Mouse (Mus musculus) embryonic facial prominence, embryonic 15.5 days (tissue): ENCODE data around the gene Mup5. TPM values are rescaled to one million over a fixed set of nuclear protein-coding genes. Genes with fewer than 3 reads are reported as not detected.
"Not testable (repeated sequence)": the region's sequence is repeated elsewhere in the genome, so short reads cannot be mapped to it uniquely, and the experiment has no call there.

Experiments used
- ATAC-seq: fragments of 200-750 bp; cut with Nextera tagmentation; 2 replicates; pipeline ENCODE4 v1.8.0; 2017; ENCODE audit warnings: low read depth, moderate TSS enrichment; ENCODE audit not compliant: insufficient number of reproducible peaks, low FRiP score, low TSS enrichment
- H3K27ac ChIP-seq: fragments of 300-500 bp; sonication (generic); replicated peaks from 2 replicates; pipeline ENCODE4 v1.5.1; 2015; ENCODE audit warnings: mild to moderate bottlenecking, inconsistent platforms
- H3K27me3 ChIP-seq: fragments of 300-500 bp; sonication (generic); 2 replicates; pipeline ENCODE4 v1.6.1; 2015; ENCODE audit warnings: inconsistent platforms
- H3K36me3 ChIP-seq: fragments of 300-500 bp; sonication (generic); 2 replicates; pipeline ENCODE4 v1.6.1; 2015; ENCODE audit warnings: mild to moderate bottlenecking, inconsistent platforms
- H3K4me1 ChIP-seq: fragments of 300-500 bp; sonication (generic); 2 replicates; pipeline ENCODE4 v1.6.1; 2015; ENCODE audit warnings: inconsistent platforms
- H3K4me2 ChIP-seq: fragments of 300-500 bp; sonication (generic); replicated peaks from 2 replicates; pipeline ENCODE4 v1.6.1; 2015; ENCODE audit warnings: mild to moderate bottlenecking, inconsistent platforms
- H3K4me3 ChIP-seq: fragments of 300-500 bp; sonication (generic); replicated peaks from 2 replicates; pipeline ENCODE4 v1.5.1; 2015; ENCODE audit warnings: mild to moderate bottlenecking, inconsistent platforms
- H3K9ac ChIP-seq: fragments of 300-500 bp; sonication (generic); 2 replicates; pipeline ENCODE4 v1.6.1; 2015; ENCODE audit warnings: inconsistent platforms
- H3K9me3 ChIP-seq: fragments of 300-500 bp; sonication (generic); replicated peaks from 2 replicates; pipeline ENCODE4 v1.6.1; 2016; ENCODE audit warnings: inconsistent platforms
- WGBS: fragments of 180-500 bp; shearing (Covaris S2); methylation state at CpG from one replicate; pipeline ENCODE4 v1.1.7; 2015; 5-methylcytosine and 5-hydroxymethylcytosine counted together
- polyA plus RNA-seq: library from polyadenylated mRNA; unstranded; fragments of >200 nt; fragmentation: Nextera tagmentation; extraction: Ambion mirVana; gene quantifications from 2 replicates; pipeline ENCODE4 v1.2.1, GENCODE M21; 2015

The Mup5 gene
- polyA plus RNA-seq: 0.30 and 0.41 TPM in 2 replicates

DNA sequence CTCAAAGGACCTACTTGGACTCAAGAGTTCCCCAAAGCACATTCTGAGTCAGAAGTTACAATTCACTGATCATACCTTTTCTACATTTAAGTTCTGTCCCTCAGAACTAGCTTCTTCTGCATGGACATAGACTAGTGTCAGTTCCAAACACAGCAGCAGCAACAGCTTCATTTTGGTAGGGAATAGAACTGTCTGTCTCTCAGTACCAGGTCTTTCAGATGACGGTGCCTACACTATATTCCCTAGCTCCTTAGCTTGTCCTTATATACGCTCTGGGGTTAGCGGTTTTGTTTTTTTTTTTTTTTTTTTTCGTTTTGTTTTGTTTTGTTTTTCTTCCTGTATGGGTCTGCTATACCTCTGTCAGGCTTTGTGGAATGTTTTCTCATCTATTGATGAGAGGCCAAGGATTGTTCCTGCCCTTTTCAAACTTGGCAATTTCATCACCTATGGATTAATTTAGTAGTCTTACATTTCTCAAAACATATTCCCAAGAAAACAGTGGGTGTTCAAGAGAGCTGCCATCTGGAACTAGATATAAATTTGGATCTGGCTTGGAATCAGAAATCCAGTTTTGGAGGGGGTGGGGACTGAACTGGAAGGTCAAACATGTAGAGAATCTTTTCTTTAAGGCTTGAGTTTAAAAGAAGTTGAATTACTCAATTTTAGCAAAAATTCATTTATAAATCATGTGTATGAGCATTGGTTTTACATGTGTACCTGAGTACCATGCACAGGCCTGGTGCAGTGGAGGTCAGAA is at the start of gene Mup5:
Mup5 (minus strand) TSS at position 282 of the 757 bp plus-strand sequence.
- H3K4me1 ChIP-seq: no peaks in the 10 kb centered on the region
- ATAC-seq: no peak
- H3K9me3 ChIP-seq: no peaks in the 10 kb centered on the region
- H3K4me2 ChIP-seq: no peak within 1 kb of the TSS
- no peak within 1 kb of the TSS for H3K9ac ChIP-seq
- H3K27ac ChIP-seq: no peak within 1 kb of the TSS
- no peaks in the 10 kb centered on the region for H3K27me3 ChIP-seq
- 63% methylated on average over 4 of the region's 4 CpGs for WGBS
- no peak within 1 kb of the TSS for H3K4me3 ChIP-seq
- no peaks in the 10 kb centered on the region for H3K36me3 ChIP-seq

DNA sequence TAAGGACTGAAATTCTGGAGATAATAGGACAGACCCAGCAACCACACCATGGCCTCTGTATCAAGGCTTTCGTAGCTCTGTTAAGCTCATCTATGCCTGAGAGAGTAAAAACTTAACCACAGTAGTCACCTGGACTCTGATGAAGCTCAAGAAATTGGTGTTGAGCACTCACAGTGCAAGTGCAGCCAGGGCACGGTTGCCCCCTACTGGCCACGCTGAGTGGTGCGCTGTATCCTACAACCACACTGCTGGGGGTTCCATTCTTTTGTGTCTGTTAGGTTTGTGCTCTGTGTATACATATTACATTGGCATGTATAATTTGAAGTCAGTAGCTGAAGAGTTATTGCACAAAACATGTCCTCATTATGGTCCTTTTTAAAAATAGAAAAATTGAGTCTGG is 23.1 kb upstream of the Mup5 start:
- no peak overlapping the region for H3K9ac ChIP-seq
- ATAC-seq: no peak
- no peaks in the 10 kb centered on the region for H3K4me1 ChIP-seq
- H3K27me3 ChIP-seq: no peaks in the 10 kb centered on the region
- H3K9me3 ChIP-seq: 0 out of 2 replicates have a peak, but pooled peaks cover 3% of the 10 kb centered on the region
- 44% methylated on average over 4 of the region's 4 CpGs for WGBS
- H3K36me3 ChIP-seq: no peaks in the 10 kb centered on the region
- no peak overlapping the region for H3K4me3 ChIP-seq
- no peak overlapping the region for H3K4me2 ChIP-seq
- H3K27ac ChIP-seq: no peak overlapping the region

DNA sequence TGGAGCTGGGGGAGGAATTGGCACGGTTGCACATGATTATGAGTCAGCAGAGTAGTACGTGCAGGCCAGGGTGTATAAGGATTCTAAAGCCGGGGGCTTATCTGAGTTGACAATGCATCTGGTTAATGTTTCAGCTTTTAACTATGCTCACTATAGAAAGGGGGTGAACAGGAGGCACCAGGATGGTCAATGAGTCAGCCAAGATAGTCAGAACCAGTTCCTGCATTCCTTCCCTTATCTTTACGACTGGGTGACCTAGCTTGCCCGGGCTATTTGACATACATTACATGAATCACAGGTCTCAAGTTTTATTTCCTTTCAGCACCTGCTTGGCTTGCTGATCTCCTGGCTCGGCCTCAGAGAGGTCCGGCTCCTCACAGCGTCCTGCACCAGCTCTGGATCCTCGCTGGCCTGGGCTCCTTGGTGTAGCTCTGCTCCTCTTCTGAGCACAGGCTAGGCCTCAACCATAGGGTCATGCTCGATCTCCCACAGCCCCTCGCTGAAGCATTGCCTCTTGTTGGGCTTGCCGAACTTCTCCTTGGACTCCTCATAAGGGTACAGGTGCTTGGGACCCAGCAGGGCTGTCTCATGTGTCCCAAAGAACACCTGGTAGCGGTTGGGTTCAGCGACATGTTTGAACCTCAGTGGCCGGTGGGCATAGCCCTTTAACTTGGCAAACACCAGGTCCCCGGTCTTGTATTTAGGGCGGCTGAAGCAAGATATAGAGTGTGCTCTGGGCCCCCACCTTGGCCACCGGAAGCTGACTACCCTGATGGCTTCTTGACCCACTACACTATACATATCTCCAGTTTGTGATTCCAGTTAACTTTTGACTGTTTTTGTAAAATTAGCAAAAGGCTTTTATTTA is 21.0 kb upstream of the Mup5 start:
- 0 out of 2 replicates have a peak, but pooled peaks have one; percentile 31 for ATAC-seq
- no peak overlapping the region for H3K4me2 ChIP-seq
- H3K9me3 ChIP-seq: 0 out of 2 replicates have a peak, but pooled peaks cover 3% of the 10 kb centered on the region
- no peaks in the 10 kb centered on the region for H3K36me3 ChIP-seq
- no peak overlapping the region for H3K4me3 ChIP-seq
- no peak overlapping the region for H3K9ac ChIP-seq
- no peaks in the 10 kb centered on the region for H3K27me3 ChIP-seq
- H3K27ac ChIP-seq: no peak overlapping the region
- WGBS: 88% methylated on average over 18 of the region's 18 CpGs
- H3K4me1 ChIP-seq: no peaks in the 10 kb centered on the region

DNA sequence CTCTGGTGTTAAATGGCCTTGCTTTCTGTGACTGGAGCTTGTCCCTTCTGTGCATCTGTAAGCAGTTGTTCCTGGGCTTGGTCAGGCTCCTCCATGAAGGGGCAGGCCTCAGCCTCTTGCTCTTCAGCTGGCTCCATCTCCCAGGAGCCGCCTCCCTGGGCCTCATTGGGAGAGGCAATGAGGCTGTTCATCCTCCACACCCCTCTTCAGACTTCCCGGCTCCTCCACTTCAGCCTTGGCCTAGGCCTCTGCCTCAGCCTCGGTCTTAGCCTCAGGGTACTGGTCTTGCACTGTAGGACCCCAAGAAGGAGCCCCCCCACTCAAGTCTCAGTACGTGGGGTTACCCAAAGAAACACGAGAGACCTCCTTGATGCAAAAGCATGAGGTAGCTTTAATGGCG is 20.3 kb upstream of the Mup5 start:
- no peak overlapping the region for H3K9ac ChIP-seq
- ATAC-seq: no peak
- no peaks in the 10 kb centered on the region for H3K36me3 ChIP-seq
- H3K4me1 ChIP-seq: no peaks in the 10 kb centered on the region
- H3K9me3 ChIP-seq: 0 out of 2 replicates have a peak, but pooled peaks cover 3% of the 10 kb centered on the region
- 85% methylated on average over 6 of the region's 6 CpGs for WGBS
- no peaks in the 10 kb centered on the region for H3K27me3 ChIP-seq
- H3K4me2 ChIP-seq: no peak overlapping the region
- no peak overlapping the region for H3K4me3 ChIP-seq
- H3K27ac ChIP-seq: no peak overlapping the region

DNA sequence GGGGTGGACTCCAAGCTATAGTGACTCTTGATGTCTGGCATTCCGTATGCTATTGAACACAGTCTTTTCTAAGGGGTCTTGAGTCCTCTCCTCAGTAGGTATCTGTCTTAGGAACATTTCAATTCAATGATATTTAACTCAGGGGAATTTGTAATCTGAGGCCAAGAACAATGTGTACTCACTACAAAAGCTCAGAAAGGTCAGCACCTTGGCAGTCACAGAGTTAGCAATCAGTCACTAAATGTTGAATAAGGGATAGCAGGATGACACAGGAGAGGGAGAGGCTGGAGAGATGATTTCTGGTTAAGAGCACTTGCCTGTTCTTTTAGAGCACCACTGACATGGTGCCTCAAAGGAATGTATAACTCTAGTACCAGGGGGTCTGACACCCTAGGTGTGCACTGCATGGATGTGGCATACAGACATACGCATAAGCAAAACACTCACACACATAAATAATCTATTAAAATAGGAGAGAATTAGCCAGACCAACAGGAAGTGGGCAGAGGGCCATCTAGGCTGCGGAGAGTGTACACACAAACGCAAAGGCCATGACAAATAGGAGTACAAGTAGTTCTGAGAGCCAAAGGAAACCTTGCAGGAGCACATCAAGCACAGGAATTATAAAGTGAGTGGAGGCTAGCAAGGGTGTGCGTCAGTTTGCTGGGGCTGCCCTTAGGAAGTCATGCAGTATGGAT is 9.9 kb upstream of the Mup5 start:
- no peak overlapping the region for H3K9ac ChIP-seq

DNA sequence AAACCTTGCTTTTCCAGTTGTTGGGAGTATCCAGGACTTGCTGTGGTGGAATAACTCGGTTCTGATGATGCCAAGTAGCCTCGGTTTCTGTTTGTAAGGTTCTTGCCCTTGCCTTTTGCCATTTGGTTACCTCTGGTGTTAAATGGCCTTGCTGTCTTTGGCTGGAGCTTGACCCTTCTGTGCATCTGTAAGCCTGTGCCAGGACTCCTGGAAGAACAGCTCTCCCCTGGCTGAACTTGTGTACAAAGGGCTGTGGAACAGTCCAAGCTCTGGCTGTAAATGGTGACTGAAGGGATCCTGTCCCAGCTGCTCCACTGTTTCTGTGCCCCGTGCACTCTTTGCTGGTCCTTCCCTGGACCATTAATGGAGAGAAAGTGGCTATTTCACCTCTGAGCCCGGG is 5.8 kb downstream of the Mup5 start:
- Histone ChIP-seq H3K27me3 (no peaks in the 10 kb centered on the region), H3K4me2 (no peak overlapping the region), H3K36me3 (no peaks in the 10 kb centered on the region), H3K4me3 (no peak overlapping the region), H3K4me1 (no peaks in the 10 kb centered on the region), H3K27ac (no peak overlapping the region), H3K9me3 (no peaks in the 10 kb centered on the region), H3K9ac (no peak overlapping the region)
- 71% methylated on average over 4 of the region's 4 CpGs for WGBS
- ATAC-seq: no peak

More for the DNA sequence above, 9.9 kb upstream of the Mup5 start:
- no peak for ATAC-seq
- Histone ChIP-seq H3K4me1 (no peaks in the 10 kb centered on the region), H3K36me3 (no peaks in the 10 kb centered on the region), H3K4me3 (no peak overlapping the region), H3K9me3 (no peaks in the 10 kb centered on the region), H3K27ac (no peak overlapping the region), H3K4me2 (no peak overlapping the region), H3K27me3 (no peaks in the 10 kb centered on the region)
- WGBS: 90% methylated on average over 5 of the region's 5 CpGs

DNA sequence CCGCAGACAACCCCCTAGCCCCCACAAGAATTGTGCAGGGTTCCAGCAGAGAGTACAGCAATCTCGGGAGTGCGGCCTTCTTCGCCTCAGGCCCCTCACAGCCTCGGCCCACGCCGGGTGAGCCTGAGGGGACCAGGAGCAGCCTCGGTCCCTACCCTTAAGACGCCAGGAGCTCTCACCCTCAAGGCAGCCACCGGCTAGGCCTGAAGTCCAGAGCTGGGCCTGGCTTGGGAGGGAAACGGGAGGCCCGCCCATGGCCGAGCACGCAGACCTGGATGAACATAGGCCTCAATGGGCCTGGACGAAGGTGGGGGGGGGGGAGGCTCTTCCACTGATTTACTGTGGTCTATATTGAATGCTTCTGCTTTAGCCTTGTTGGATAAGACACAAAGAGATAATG is 11.8 kb downstream of the Mup5 start:
- Histone ChIP-seq H3K4me1 (no peaks in the 10 kb centered on the region), H3K36me3 (no peaks in the 10 kb centered on the region), H3K4me3 (no peak overlapping the region), H3K9me3 (0 out of 2 replicates have a peak, but pooled peaks cover 5% of the 10 kb centered on the region), H3K4me2 (no peak overlapping the region), H3K9ac (no peak overlapping the region), H3K27me3 (no peaks in the 10 kb centered on the region), H3K27ac (no peak overlapping the region)
- ATAC-seq: no peak
- 87% methylated on average over 15 of the region's 15 CpGs for WGBS

DNA sequence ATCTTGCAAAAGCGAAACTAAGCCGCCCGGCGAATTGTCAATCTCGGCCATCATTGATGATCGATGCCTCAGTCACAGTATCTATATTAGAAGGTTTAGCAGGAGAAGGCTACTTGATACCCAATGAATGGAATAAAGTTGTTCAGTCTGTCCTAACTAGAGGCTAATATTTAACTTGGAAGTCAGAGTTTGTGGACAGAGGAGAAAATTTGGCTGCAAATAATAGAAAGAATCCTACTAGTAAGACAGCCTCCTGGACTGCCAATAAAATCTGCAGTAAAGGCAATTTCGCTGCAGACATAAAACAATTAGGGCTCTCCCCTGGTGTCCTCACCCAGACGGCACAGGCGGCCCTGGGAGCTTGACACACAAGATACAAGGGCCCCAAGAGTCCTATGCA is 12.5 kb downstream of the Mup5 start:
- ATAC-seq: not testable (repeated sequence)

DNA sequence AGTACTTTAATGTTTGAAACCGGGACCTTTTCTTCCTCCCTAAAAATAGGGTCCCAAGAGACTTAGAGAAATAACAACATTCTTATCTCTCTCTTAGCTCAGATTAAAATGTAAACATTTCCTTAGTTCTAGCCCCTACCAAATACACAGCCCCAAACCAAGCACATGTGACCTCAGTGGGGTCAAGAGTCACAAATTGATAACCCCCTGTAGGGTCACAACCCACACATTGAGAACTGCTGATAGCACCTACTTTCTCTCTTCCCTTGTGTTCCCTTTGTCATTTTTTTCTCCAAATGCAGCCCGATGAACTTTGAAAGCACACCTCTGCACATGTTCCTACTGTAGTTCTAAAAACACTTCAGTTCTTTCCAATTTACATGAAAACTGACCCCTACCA is 19.4 kb downstream of the Mup5 start:
- H3K27ac ChIP-seq: no peak overlapping the region
- WGBS: 67% methylated on average over 2 of the region's 2 CpGs
- peak; percentile 19; the same call in 1 of the 2 replicates for ATAC-seq
- no peaks in the 10 kb centered on the region for H3K9me3 ChIP-seq
- no peaks in the 10 kb centered on the region for H3K36me3 ChIP-seq
- no peak overlapping the region for H3K4me3 ChIP-seq
- H3K27me3 ChIP-seq: no peaks in the 10 kb centered on the region
- no peaks in the 10 kb centered on the region for H3K4me1 ChIP-seq
- no peak overlapping the region for H3K4me2 ChIP-seq
- no peak overlapping the region for H3K9ac ChIP-seq

More for the DNA sequence above, 12.5 kb downstream of the Mup5 start:
- not testable (repeated sequence) for H3K9me3 ChIP-seq, H3K4me3 ChIP-seq, H3K36me3 ChIP-seq, H3K27me3 ChIP-seq, H3K9ac ChIP-seq, H3K27ac ChIP-seq, H3K4me2 ChIP-seq, H3K4me1 ChIP-seq
- WGBS: 92% methylated on average over 9 of the region's 9 CpGs

DNA sequence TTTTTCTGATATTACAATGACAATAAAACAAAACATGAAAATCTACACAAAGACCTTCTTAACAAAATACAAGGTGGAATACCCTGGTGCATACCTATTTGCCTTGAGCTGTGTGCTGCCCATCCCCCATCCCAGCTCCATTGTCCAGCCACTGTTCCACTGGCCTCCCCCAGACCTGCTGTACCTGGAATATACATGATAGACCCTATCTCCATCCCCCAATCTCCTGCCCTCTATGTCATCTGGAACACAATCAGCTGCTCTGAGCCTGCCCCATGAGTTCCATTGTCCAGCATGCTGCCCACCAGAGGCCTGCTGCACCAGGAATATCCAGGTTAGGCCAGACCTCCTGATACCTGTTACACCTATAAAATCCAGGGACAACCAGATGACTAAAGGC is 21.6 kb downstream of the Mup5 start:
- H3K9ac ChIP-seq: no peak overlapping the region
- H3K27me3 ChIP-seq: no peaks in the 10 kb centered on the region
- H3K9me3 ChIP-seq: no peaks in the 10 kb centered on the region
- H3K36me3 ChIP-seq: no peaks in the 10 kb centered on the region
- H3K4me1 ChIP-seq: no peaks in the 10 kb centered on the region
- 0 out of 2 replicates have a peak, but pooled peaks have one; percentile 39 for ATAC-seq
- H3K4me2 ChIP-seq: no peak overlapping the region
- no peak overlapping the region for H3K27ac ChIP-seq
- H3K4me3 ChIP-seq: no peak overlapping the region

DNA sequence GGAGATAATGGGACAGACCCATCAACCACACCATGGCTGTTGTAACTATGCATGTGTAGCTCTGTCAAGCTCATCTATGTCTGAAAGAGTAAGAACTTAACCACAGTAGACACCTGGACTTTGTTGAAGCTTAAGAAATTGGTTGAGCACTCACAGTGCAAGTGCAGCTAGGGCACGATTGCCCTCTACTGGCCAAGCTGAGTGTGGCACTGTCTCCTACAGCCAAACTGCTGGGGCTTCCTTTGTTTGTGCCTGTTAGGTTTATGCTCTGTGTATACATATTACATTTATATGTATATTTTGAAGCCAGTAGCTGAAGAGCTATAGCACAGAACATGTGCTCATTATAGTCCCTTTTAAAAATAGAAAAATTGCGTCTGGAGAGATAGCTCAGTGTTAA is 23.8 kb downstream of the Mup5 start:
- H3K9ac ChIP-seq, ATAC-seq, H3K27me3 ChIP-seq, H3K27ac ChIP-seq, H3K4me1 ChIP-seq, H3K4me2 ChIP-seq, H3K9me3 ChIP-seq, H3K4me3 ChIP-seq, H3K36me3 ChIP-seq: not testable (repeated sequence)
- WGBS: 20% methylated on average over 2 of the region's 2 CpGs
